Mouse (Mus musculus) forebrain, postnatal 0 days (tissue): ENCODE measurements around the gene Slc45a3. TPM values are rescaled to one million over a fixed set of nuclear protein-coding genes. Genes with fewer than 3 reads are reported as not detected.

ENCODE experiments used
- ATAC-seq: fragments of 200-750 bp; cut with Nextera tagmentation; 2 replicates; pipeline ENCODE4 v1.8.0; 2017; ENCODE audit warnings: mild to moderate bottlenecking, moderate library complexity
- DNase-seq: peaks from one replicate; pipeline ENCODE4 v3.0.0-alpha.2; 2015
- H3K27ac ChIP-seq: fragments of 300-500 bp; sonication (generic); 2 replicates; pipeline ENCODE4 v1.5.1; 2014; ENCODE audit warnings: low read depth, mild to moderate bottlenecking, antibody characterized with exemption, low read length, moderate library complexity, mixed read lengths
- H3K27me3 ChIP-seq: fragments of 300-500 bp; sonication (generic); 2 replicates; pipeline ENCODE4 v1.6.1; 2014; ENCODE audit warnings: mild to moderate bottlenecking, low read length, mixed read lengths; ENCODE audit not compliant: insufficient read depth
- H3K36me3 ChIP-seq: fragments of 300-500 bp; sonication (generic); 2 replicates; pipeline ENCODE4 v1.6.1; 2014; ENCODE audit warnings: mild to moderate bottlenecking, moderate library complexity; ENCODE audit not compliant: insufficient read depth
- H3K4me1 ChIP-seq: fragments of 300-500 bp; sonication (generic); 2 replicates; pipeline ENCODE4 v1.6.1; 2014; ENCODE audit warnings: antibody characterized with exemption; ENCODE audit not compliant: insufficient read depth
- H3K4me2 ChIP-seq: fragments of 300-500 bp; sonication (generic); 2 replicates; pipeline ENCODE4 v1.6.1; 2014; ENCODE audit warnings: low read depth, mild to moderate bottlenecking, moderate library complexity
- H3K4me3 ChIP-seq: fragments of 300-500 bp; sonication (generic); 2 replicates; pipeline ENCODE4 v1.5.1; 2014; ENCODE audit warnings: low read depth, low read length, mixed read lengths
- H3K9ac ChIP-seq: fragments of 300-500 bp; sonication (generic); 2 replicates; pipeline ENCODE4 v1.6.1; 2014; ENCODE audit warnings: mild to moderate bottlenecking
- H3K9me3 ChIP-seq: fragments of 300-500 bp; sonication (generic); 2 replicates; pipeline ENCODE4 v1.6.1; 2016; ENCODE audit warnings: low read length
- CTCF ChIP-seq: sonication (generic); IDR thresholded peaks from 2 replicates; pipeline ENCODE4 v1.5.1; 2016; ENCODE audit warnings: antibody characterized with exemption, control low read depth, low read depth
- WGBS: fragments of 180-500 bp; shearing (Covaris S2); extraction: QIAGEN DNeasy Blood & Tissue Kit; methylation state at CpG from one replicate; pipeline ENCODE4 v1.1.7; 2014; 5-methylcytosine and 5-hydroxymethylcytosine counted together
- polyA plus RNA-seq: library from polyadenylated mRNA; unstranded; fragments of >200 nt; fragmentation: Nextera tagmentation; extraction: Ambion mirVana; gene quantifications from 2 replicates; pipeline ENCODE4 v1.2.1, GENCODE M21; 2015
- total RNA-seq: library from RNA; depleted of rRNA; stranded (reverse); fragments of >200 nt; gene quantifications from 2 replicates; pipeline ENCODE4 v1.2.3, GENCODE M21; 2014

The Slc45a3 gene
- total and polyA plus RNA-seq, 2 experiments from 2014 or later = 0.69 to 0.86 TPM

DNA sequence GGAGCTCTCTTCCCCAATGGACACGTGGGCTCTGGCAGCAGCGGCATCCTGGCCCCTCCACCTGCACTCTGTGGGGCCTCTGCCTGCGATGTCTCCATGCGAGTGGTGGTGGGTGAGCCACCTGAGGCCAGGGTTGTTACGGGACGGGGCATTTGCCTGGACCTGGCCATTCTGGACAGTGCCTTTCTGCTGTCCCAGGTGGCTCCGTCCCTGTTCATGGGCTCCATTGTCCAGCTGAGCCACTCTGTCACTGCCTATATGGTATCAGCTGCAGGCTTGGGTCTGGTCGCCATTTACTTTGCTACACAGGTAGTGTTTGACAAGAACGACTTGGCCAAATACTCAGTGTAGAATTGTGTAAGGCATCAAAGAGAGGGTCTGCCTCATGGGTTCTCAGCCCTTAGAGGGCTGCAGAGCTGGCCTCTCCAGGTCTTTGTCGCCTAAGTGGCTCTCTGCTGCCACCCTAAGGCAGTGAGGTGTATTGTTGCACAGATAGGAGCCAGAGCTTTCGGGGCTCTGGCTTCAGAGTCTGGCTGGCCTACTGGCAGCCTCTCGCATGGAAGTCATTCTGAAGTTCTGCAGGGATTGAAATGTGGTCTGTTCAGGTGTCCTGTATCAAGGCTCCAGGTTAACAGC, 18.7 kb downstream of the Slc45a3 start:
- Histone ChIP-seq H3K4me1 (no peaks in the 10 kb centered on the region), H3K27ac (no peak overlapping the region), H3K27me3 (no peaks in the 10 kb centered on the region), H3K36me3 (no peaks in the 10 kb centered on the region), H3K9me3 (no peaks in the 10 kb centered on the region), H3K4me3 (no peak overlapping the region), H3K4me2 (no peak overlapping the region), H3K9ac (no peak overlapping the region)
- DNase-seq (peak; percentile 81), ATAC-seq (peak; percentile 77)
- WGBS = 50% methylated on average over 12 of the region's 12 CpGs
- TF ChIP-seq CTCF = peak; percentile 83

GRCm38 (mm10) chr1:131982907-131983306, 20.1 kb downstream of the Slc45a3 start:
- no peaks in the 10 kb centered on the region for H3K9me3 ChIP-seq
- H3K4me1 ChIP-seq = no peaks in the 10 kb centered on the region
- ATAC-seq (peak; percentile 78), DNase-seq (peak; percentile 84)
- 24% methylated on average over 5 of the region's 5 CpGs for WGBS
- TF ChIP-seq CTCF = peak; percentile 98
- no peaks in the 10 kb centered on the region for H3K36me3 ChIP-seq
- no peak overlapping the region for H3K4me2 ChIP-seq
- no peak overlapping the region for H3K27ac ChIP-seq
- H3K4me3 ChIP-seq = no peak overlapping the region
- H3K9ac ChIP-seq = no peak overlapping the region
- H3K27me3 ChIP-seq = no peaks in the 10 kb centered on the region

DNA sequence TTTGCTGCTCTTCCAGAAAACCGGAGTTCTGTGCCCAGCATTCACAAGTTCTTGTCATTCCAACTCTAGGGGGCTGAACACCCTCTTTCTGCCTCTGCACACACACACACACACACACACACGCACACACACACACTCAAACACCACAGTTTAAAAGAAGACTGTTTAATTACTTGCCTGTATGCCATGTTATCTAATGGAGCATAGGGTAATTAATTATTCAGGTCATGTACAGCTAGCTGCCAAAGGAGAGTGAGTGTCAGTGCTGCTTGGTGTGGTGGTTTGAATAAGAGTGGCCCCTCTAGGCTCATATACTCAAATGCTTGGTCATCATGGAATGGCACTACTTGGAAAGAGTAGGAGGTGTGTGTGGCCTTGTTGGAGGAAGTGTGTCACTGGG, 21.0 kb downstream of the Slc45a3 start:
- DNase-seq (no peak), ATAC-seq (no peak)
- no peak overlapping the region for H3K4me3 ChIP-seq
- no peak overlapping the region for H3K9ac ChIP-seq
- H3K4me2 ChIP-seq = no peak overlapping the region
- no peaks in the 10 kb centered on the region for H3K4me1 ChIP-seq
- no peaks in the 10 kb centered on the region for H3K27me3 ChIP-seq
- no peak overlapping the region for H3K27ac ChIP-seq
- TF ChIP-seq CTCF = no peak
- H3K36me3 ChIP-seq = no peaks in the 10 kb centered on the region
- no peaks in the 10 kb centered on the region for H3K9me3 ChIP-seq
- 62% methylated on average over 2 of the region's 2 CpGs for WGBS

DNA sequence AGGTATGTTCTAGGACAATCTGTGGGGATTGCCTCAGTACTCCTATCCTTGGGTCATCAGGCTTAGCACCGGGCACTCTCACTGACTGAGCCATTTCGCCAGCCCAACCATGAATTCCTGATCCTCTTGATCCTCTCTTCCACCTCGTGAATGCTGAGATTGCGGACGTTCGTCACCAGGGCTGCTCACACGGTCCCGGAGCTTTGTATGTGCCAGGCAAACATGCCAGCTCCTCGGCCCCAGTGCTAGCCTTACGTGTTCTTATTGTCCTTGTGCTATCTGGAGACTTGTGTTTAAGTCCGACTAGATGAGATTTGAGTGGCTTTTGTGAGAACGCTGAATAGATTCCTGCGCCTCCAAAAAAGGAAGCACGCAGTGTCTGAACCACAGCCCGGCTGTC, 24.7 kb downstream of the Slc45a3 start:
- Histone ChIP-seq H3K4me3 (no peak overlapping the region), H3K27ac (no peak overlapping the region), H3K9me3 (no peaks in the 10 kb centered on the region), H3K9ac (no peak overlapping the region), H3K36me3 (no peaks in the 10 kb centered on the region), H3K27me3 (no peaks in the 10 kb centered on the region), H3K4me1 (no peaks in the 10 kb centered on the region), H3K4me2 (no peak overlapping the region)
- DNase-seq (no peak), ATAC-seq (no peak)
- no peak for TF ChIP-seq CTCF
- 63% methylated on average over 15 of the region's 15 CpGs for WGBS

DNA sequence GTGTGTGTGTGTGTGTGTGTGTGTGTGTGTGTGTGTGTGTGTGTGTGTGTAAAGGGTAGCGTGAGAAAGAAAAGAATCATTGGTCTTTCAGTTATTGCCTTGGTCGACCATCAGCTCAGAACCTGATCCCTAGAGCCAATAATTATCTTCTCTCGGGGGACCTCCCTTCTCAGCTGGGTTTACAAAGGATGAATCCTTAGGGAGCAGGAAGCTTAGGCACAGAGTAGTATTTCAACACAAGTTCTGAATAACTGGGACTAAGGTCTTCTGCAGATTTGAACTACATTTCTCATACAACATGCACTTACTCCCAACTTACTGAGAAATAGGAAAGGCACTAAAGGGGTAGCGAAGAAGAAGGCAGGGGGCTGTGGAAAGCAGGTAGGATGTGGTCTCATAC, 26.7 kb downstream of the Slc45a3 start:
- no peaks in the 10 kb centered on the region for H3K36me3 ChIP-seq
- no peaks in the 10 kb centered on the region for H3K4me1 ChIP-seq
- DNase-seq (no peak), ATAC-seq (no peak)
- no peak overlapping the region for H3K27ac ChIP-seq
- TF ChIP-seq CTCF = no peak
- WGBS = 78% methylated on average over 4 of the region's 4 CpGs
- no peaks in the 10 kb centered on the region for H3K9me3 ChIP-seq
- H3K9ac ChIP-seq = no peak overlapping the region
- no peak overlapping the region for H3K4me2 ChIP-seq
- H3K27me3 ChIP-seq = no peaks in the 10 kb centered on the region
- no peak overlapping the region for H3K4me3 ChIP-seq

- no peak overlapping the region for H3K27ac ChIP-seq
- no peak for ATAC-seq
- no peaks in the 10 kb centered on the region for H3K36me3 ChIP-seq
- DNase-seq = no peak
- TF ChIP-seq CTCF = no peak
- H3K4me1 ChIP-seq = no peaks in the 10 kb centered on the region
- no peak overlapping the region for H3K4me2 ChIP-seq
- WGBS = 90% methylated on average over 9 of the region's 9 CpGs
- H3K9me3 ChIP-seq = no peaks in the 10 kb centered on the region
- H3K9ac ChIP-seq = no peak overlapping the region
- no peaks in the 10 kb centered on the region for H3K27me3 ChIP-seq
- no peak overlapping the region for H3K4me3 ChIP-seq
Observed at GRCm38 (mm10) chr1:131990083-131990760, 27.5 kb downstream of the Slc45a3 start.

DNA sequence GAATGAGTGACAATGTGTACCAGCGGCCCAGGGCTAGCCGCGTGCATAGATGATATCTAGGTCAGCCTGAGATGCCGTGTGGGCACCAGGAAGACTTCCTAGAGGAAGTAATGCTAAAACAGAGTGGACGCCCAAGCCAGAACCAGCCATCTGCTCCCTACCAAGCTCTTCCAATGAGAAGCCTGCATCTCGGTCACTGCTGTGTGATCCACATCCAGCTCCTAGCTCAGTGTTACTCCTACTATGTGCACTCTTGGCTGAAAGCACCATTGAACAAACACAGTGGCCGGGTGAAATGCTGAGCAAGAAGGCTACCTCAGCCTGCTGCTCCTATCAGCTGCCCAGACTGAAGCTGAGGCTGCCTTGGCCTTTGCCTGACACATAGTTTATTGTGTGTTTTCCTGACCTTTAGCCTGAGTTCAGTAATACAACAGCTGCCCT, 29.8 kb downstream of the Slc45a3 start:
- no peaks in the 10 kb centered on the region for H3K4me1 ChIP-seq
- 79% methylated on average over 7 of the region's 7 CpGs for WGBS
- H3K27ac ChIP-seq = no peak overlapping the region
- DNase-seq (no peak), ATAC-seq (no peak)
- H3K4me2 ChIP-seq = no peak overlapping the region
- no peak for TF ChIP-seq CTCF
- no peaks in the 10 kb centered on the region for H3K36me3 ChIP-seq
- no peak overlapping the region for H3K9ac ChIP-seq
- H3K27me3 ChIP-seq = no peaks in the 10 kb centered on the region
- no peaks in the 10 kb centered on the region for H3K9me3 ChIP-seq
- no peak overlapping the region for H3K4me3 ChIP-seq
